Mouse (Mus musculus) mesoderm, embryonic 11.5 days (tissue): Measurements from ENCODE around the gene Cyp2s1.
A peak's percentile ranks its signal among the peaks of the same experiment; 100 is the strongest.
"Not testable (repeated sequence)": the region's sequence is repeated elsewhere in the genome, so short reads cannot be mapped to it uniquely, and the experiment has no call there.

ENCODE experiments used
- DNase-seq: peaks from one replicate; pipeline ENCODE4 v3.0.0-alpha.2; 2012; ENCODE audit warnings: low read depth, low spot score

Gene Cyp2s1

DNA sequence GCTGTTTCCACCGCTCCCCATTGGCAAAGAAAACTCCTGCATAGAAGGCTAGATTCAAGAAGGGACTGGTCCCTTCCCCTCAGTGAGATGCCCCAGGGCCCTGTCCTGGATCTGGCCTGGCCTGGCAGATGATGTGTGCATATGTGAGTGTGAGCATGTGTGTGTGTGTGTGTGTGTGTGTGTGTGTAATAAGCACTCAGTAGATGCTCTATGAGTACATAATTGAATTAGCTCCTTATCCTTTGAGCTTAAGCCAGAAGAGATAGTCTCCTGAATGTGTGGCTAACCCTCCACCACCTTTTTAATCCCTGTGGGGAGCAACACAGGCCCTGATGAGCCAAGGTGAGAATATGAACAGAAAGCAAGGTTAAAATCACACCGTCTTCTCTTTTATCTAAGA is 5.0 kb downstream of the Cyp2s1 start:
- no peak for DNase-seq

GRCm38 (mm10) chr7:25805631-25806343 is 10.9 kb downstream of the Cyp2s1 start:
- peak; percentile 82 for DNase-seq

GRCm38 (mm10) chr7:25804792-25805191 is 11.9 kb downstream of the Cyp2s1 start:
- no peak for DNase-seq

DNA sequence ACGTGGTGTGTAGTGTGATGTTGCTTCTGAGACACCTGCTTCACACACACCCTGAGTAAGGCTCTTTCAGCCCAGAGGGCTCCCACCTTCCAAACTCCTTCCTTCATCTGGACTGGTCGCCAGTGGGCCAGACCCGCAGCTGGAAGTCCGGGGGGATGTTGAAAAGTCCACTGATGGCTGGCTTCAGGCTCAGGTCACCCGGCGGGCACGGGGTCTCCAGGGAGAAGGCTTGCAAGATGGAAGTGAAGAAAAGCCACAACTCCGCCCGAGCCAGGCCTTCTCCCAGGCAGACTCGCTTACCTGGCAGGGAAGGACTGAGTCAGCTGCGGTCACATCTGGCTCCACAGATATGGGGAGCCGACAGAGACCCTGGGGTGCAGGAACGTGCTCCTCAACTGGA is 13.3 kb downstream of the Cyp2s1 start:
- DNase-seq: no peak

DNA sequence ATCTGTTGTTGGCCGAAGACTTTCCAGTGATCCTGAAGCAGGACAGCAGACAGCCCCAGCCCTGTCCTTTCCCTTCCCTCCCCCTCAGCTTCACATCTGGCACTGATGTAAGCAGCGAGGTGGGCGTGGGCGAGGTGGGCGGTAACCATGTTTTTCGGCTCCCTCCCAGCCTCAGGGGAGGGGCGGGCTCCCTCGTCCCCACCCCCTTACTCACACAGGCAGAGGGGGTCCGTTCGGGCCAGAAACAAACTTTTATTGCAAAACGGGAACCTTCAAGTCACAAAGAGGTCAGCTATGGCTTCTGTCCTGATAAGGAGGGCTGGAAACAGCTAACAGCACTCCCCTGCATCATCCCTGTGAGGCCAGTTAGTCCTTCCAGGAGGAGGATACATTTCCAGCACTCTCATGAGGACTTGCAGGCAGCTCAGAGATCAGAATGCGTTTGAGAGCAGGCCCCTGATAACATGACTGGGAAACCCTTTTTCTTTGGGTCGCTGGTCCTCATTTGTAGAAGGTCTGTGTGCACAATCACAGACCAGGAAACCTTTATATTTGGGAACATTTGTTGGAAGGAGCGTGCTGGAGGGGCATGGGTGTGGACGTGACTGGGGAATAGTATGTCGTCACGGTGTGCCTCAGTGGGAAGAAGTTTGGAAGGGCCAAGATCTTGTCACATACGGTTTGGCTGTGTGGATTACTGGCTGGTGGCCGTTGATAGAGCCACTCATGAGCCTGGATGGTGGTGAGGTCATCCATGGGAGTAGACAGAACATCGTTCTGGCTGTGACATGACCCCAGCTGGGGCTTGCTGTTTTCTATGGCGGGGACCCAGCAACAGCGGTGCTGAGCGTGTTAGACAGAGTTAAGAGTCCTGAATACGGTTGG is 14.2 kb downstream of the Cyp2s1 start:
- peak; percentile 74 for DNase-seq

GRCm38 (mm10) chr7:25801031-25801430 is 15.7 kb downstream of the Cyp2s1 start:
- no peak for DNase-seq

DNA sequence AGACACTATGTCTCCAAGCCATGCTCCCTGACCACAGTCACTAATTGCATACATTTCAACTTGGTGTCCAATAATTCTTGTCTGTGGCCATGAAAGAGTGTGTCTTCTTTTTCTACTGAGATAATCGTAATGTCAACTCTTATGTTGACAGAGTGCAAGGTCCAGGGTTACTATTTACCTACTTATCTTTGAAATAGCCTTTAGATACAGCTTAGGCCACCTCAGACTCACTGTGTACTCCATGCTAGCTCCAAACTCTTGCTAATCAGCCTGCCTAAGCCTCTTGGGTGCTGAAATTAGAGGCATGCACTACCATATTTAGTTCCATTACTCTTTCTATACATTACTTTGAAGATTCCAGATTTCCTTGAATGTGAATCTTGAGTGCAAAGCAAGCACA is 17.3 kb downstream of the Cyp2s1 start:
- no peak for DNase-seq

GRCm38 (mm10) chr7:25798540-25798939 is 18.2 kb downstream of the Cyp2s1 start:
- no peak for DNase-seq

DNA sequence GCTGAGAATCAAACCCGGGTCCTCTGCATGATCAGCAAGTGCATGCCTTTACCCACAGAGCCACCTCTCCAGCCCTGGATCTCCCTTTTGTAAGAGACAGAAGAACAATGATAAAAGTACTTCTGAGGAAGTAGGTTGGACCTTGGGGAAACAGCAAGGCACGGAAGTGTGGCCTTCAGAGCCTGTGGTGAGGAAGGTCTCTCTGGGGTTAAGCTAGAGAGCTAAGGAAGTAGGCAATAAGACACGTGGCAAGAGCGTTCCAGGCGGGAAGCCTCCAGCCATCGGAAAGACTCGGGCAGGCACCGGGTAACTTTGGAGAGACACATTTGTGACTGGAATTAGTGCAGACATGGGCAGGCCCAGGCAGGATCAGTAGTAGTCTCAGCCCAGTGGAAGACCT is 21.9 kb downstream of the Cyp2s1 start:
- DNase-seq: no peak

GRCm38 (mm10) chr7:25793679-25794078 is 23.0 kb downstream of the Cyp2s1 start:
- no peak for DNase-seq

DNA sequence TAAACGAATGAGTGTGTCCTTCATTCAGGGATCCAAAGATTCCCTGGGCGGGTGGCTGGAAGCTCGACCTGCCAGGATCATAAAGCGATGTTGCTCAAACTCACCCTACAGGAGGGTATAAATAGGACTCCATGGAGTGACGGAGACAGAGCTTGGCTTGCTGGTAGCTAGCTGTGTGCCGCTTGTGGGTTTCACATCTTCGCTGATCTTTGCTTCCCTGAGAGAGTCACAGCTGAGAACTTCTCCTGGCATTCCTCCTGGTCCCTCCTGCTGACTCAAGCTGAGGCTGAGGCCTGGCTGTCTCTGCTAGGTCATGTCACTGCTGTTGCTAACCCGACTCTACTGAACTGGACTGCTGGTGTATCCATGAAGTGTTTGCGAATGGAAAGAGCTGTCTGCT is 23.7 kb downstream of the Cyp2s1 start:
- DNase-seq: not testable (repeated sequence)

DNA sequence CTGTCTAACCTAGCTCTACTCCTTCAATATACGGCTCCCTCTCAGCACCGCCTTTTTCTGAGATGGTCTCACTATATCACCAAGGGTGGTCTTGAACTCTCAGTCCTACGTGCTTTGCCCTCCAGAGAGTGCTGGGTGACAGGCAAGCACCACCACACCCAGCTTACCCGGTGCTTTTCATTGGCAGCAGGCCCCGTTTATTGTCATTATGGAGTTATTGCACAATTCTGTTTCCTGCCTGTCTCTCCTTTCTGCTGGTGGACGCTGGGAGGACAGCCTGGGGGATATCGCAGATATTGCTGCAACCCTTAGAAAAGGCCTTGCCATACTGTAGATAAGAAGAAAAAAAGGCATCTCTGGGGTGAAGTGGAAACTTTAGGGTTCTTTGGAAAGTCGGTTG is 26.1 kb downstream of the Cyp2s1 start:
- no peak for DNase-seq

DNA sequence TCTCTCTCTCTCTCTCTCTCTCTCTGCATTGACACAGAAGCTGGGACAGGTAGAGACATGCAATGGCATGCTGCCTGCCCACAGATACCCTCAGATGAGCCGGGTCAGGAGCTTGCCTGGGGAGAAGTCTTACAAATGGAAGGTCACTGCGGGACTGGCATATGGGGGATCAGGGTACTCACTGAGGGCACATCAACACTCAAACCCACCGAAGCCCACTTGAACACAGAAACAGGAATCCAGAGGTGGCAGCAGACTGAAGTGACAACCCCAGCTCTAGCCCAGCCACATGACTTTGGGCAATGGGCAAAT is 27.6 kb downstream of the Cyp2s1 start:
- no peak for DNase-seq

GRCm38 (mm10) chr7:25788220-25789128 is 28.2 kb downstream of the Cyp2s1 start, which contains the start of gene Axl:
Gene Axl, minus strand, starts transcription at chr7:25788705.
- peak; percentile 66 for DNase-seq

GRCm38 (mm10) chr7:25787456-25788219 is 29.1 kb downstream of the Cyp2s1 start:
- no peak for DNase-seq

DNA sequence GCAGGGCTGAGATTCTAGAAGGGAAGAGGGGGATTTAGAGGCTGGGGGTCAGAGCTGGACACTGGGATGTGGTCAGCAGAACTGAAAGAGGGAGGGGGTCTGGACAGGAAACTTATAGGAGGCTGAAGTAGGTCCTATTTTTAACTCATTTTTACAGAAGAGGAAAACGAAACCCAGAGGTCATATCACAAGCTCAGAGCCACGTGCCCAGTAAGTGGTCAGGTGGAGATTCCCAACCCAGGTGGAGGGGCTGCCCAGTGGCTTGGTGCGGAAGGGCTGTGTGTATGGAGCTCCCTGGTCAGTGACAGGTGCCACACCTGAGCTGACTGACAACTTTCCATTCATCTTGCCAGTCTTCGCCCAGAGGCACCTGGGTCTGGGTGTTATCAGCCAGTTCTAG is 29.7 kb downstream of the Cyp2s1 start:
- DNase-seq: no peak

- DNase-seq: no peak
These were observed 31.0 kb downstream of the Cyp2s1 start for GRCm38 (mm10) chr7:25785752-25786151.

DNA sequence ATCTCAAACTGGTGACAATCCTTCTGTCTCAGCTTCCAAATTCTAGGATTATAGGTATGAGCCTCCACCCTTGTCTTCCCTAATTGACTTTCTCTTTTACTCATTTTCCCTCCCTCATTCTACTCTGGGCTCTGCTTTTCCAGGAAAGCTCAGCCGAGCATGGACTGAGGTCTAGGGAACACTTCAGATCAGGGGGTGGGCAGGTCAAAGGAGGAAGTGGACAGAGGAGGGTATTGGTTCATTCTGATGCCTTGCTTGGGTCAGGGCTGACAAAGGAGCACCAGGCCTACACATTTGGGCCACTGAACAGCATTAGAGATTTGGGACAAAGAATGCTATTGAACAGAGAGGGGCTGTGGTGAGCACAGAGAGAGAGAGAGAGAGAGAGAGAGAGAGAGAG is 31.9 kb downstream of the Cyp2s1 start:
- no peak for DNase-seq

DNA sequence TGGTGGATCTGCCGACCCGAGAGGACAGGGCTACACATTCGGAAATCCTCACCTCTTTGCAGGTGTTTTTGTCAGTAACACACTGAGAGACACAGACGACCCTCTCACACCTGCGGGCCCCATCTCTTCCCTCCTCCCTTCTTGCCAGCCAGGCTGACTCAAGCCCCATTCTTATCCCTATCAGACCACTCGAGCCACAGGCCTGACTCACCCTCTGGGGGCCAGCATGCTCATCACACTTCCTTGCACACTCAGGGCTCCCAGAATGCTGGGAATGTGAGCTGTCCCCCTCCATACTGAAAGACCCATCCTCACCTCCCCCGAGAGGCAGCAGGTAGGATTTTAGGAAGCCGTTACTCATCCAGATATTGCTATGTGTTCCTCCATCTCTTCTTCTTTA is 33.0 kb downstream of the Cyp2s1 start:
- DNase-seq: no peak

GRCm38 (mm10) chr7:25782744-25783143 is 34.0 kb downstream of the Cyp2s1 start:
- no peak for DNase-seq

DNA sequence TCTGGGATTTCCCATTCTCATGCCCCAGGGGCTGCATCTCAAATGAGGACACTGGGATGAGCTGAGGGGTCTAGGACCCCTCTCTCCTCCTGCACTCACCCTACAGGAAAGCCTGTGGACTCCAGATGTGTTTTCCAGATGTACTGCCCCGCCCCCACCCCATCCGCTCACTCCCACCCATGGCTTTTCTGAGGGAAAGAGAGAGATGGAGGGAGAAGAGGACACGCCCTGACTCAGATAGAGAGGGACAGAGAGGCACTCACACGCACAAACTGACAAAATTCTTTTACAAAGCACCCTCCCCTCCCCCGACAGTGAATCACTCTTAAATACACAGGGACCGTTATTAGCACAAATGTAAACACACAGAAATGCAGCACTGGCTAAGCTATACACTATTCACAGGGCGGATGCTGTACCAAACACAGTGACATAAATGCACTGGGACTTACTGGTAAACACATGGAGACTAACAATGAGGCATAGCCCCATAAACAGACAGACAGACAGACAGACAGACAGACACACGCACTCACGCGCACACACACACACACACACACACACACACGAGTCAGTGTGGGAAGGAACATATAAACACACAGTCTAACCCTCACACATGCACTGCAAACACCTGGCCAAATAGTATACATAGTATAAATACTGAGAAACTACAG is 34.6 kb downstream of the Cyp2s1 start:
- peak; percentile 52 for DNase-seq
